Mouse (Mus musculus) bone marrow macrophage, adult 2 months (primary cell): ENCODE data around the gene Prkcg.

ENCODE experiments used
- CTCF ChIP-seq: IDR thresholded peaks from 2 replicates; pipeline ENCODE4 v1.5.1; 2012; ENCODE audit warnings: low read depth, mild to moderate bottlenecking, low read length, moderate library complexity
- POLR2A ChIP-seq: IDR thresholded peaks from 2 replicates; pipeline ENCODE4 v1.6.1; 2012; ENCODE audit warnings: mild to moderate bottlenecking, low read depth, low read length, borderline replicate concordance

GRCm38 (mm10) chr7:3354850-3355249, 65.9 kb downstream of the Prkcg start:
- TF ChIP-seq CTCF = no peak
- no peak for TF ChIP-seq POLR2A
